Comparison of ENCODE assay signal across 8 mouse cellular contexts in genomic region chr4:154963901-154964580, GRCm38 (mm10). TPM values are rescaled to one million over a fixed set of nuclear protein-coding genes. Genes with fewer than 3 reads are reported as not detected.
DNase-seq lines count a peak whose midpoint lies in the region; ATAC-seq and TF ChIP-seq lines count a peak whose summit lies in the region.

Gene Pank4 (plus strand): TSS chr4:154964123.

- peaks cover 43% of the 10 kb centered on the region for H3K27me3 ChIP-seq in embryonic facial prominence, embryonic 13.5 days
- peaks cover 6% of the 10 kb centered on the region for H3K27me3 ChIP-seq in heart, adult 2 months (ENCODE audit: control insufficient read depth, insufficient read depth, low read length)
- peaks cover 46% of the 10 kb centered on the region for H3K27me3 ChIP-seq in limb, embryonic 12.5 days
- H3K27me3 ChIP-seq in midbrain, embryonic 14.5 days (ENCODE audit: control insufficient read depth, insufficient read depth, low read length) = peaks cover 7% of the 10 kb centered on the region; the same call in 1 of the 2 replicates

- peaks cover 16% of the 10 kb centered on the region for H3K36me3 ChIP-seq in embryonic facial prominence, embryonic 13.5 days
- no peaks in the 10 kb centered on the region for H3K36me3 ChIP-seq in heart, adult 2 months (ENCODE audit: control insufficient read depth, insufficient read depth, low read length)
- peaks cover 10% of the 10 kb centered on the region for H3K36me3 ChIP-seq in limb, embryonic 12.5 days
- H3K36me3 ChIP-seq in midbrain, embryonic 14.5 days (ENCODE audit: control insufficient read depth, insufficient read depth, low read length) = peaks cover 9% of the 10 kb centered on the region

- ATAC-seq in embryonic facial prominence, embryonic 13.5 days (ENCODE audit: insufficient number of reproducible peaks, insufficient read depth, low FRiP score, low TSS enrichment, low read depth) = peak; percentile 91
- peak; percentile 88 for ATAC-seq in limb, embryonic 12.5 days (ENCODE audit: insufficient number of reproducible peaks, insufficient read depth, low FRiP score, low TSS enrichment, low read depth)
- ATAC-seq in midbrain, embryonic 14.5 days (ENCODE audit: low FRiP score, low TSS enrichment) = peak; percentile 86

- 1% methylated on average over 45 of the region's 66 CpGs for WGBS in embryonic facial prominence, embryonic 13.5 days
- WGBS in heart, adult 2 months = under 1% methylated on average over 62 of the region's 66 CpGs
- WGBS in limb, embryonic 12.5 days = 1% methylated on average over 66 of the region's 66 CpGs
- WGBS in midbrain, embryonic 14.5 days = under 1% methylated on average over 66 of the region's 66 CpGs

- peak within 1 kb of the TSS; percentile 88 for H3K27ac ChIP-seq in embryonic facial prominence, embryonic 13.5 days
- peak within 1 kb of the TSS; percentile 97 for H3K27ac ChIP-seq in heart, adult 2 months
- peak within 1 kb of the TSS; percentile 89 for H3K27ac ChIP-seq in limb, embryonic 12.5 days
- H3K27ac ChIP-seq in midbrain, embryonic 14.5 days (replicated peaks; ENCODE audit: low read depth, low read length) = peak within 1 kb of the TSS; percentile 97

- peak; percentile 87 for DNase-seq in 3T3-L1 (ENCODE audit: low read depth, low spot score)
- DNase-seq in adrenal gland, postnatal 4 days (ENCODE audit: low spot score in 2 of 2) = peak; percentile 65 to 81
- DNase-seq in heart, adult 2 months = peak; percentile 90 to 93
- DNase-seq in kidney, adult 8-10 months = peak; percentile 93 to 95
- peak; percentile 95 for DNase-seq in midbrain, embryonic 14.5 days
- DNase-seq in spleen, adult 12 weeks (ENCODE audit: low spot score) = peak; percentile 78

- no peak for TF ChIP-seq CTCF in heart, adult 2 months (IDR thresholded peaks at IDR 0.05)

- H3K9ac ChIP-seq in embryonic facial prominence, embryonic 13.5 days = peak within 1 kb of the TSS; percentile 93
- H3K9ac ChIP-seq in heart, adult 2 months (ENCODE audit: low read depth, low read length) = peak within 1 kb of the TSS; percentile 92
- peak within 1 kb of the TSS; percentile 86 for H3K9ac ChIP-seq in limb, embryonic 12.5 days (replicated peaks)
- peak within 1 kb of the TSS; percentile 84 for H3K9ac ChIP-seq in midbrain, embryonic 14.5 days (replicated peaks; ENCODE audit: low read length)

- H3K9me3 ChIP-seq in embryonic facial prominence, embryonic 13.5 days = no peaks in the 10 kb centered on the region
- H3K9me3 ChIP-seq in limb, embryonic 12.5 days = no peaks in the 10 kb centered on the region
- no peaks in the 10 kb centered on the region for H3K9me3 ChIP-seq in midbrain, embryonic 14.5 days (ENCODE audit: control insufficient read depth, low read length)

- TF ChIP-seq POLR2A in heart, adult 2 months (IDR thresholded peaks at IDR 0.05; ENCODE audit: insufficient read depth, low read depth, low read length) = peak; percentile 95

- intact Hi-C loops in heart, adult 2 months (cut with DNase I) = loop anchor here (1.0 to 2.0 kb wide), 2 partner anchors 19 to 102 kb away; no protein-coding TSS in a partner anchor

- peak within 1 kb of the TSS; percentile 67 for H3K4me2 ChIP-seq in embryonic facial prominence, embryonic 13.5 days
- peak within 1 kb of the TSS; percentile 75 for H3K4me2 ChIP-seq in limb, embryonic 12.5 days
- peak within 1 kb of the TSS; percentile 86 for H3K4me2 ChIP-seq in midbrain, embryonic 14.5 days (ENCODE audit: low read length)

- no peaks in the 10 kb centered on the region; the same call in 1 of the 2 replicates for H3K79me2 ChIP-seq in heart, adult 2 months (replicated peaks; ENCODE audit: control insufficient read depth, insufficient read depth, low read length)

- peak; percentile 63; the same call in 1 of the 2 replicates for TF ChIP-seq EP300 in heart, adult 2 months (IDR thresholded peaks at IDR 0.05; ENCODE audit: insufficient read depth, low read depth, low read length)

- peak within 1 kb of the TSS; percentile 85 for H3K4me3 ChIP-seq in embryonic facial prominence, embryonic 13.5 days
- H3K4me3 ChIP-seq in heart, adult 2 months = peak within 1 kb of the TSS; percentile 84
- H3K4me3 ChIP-seq in limb, embryonic 12.5 days (replicated peaks) = peak within 1 kb of the TSS; percentile 91
- peak within 1 kb of the TSS; percentile 76 for H3K4me3 ChIP-seq in midbrain, embryonic 14.5 days (replicated peaks; ENCODE audit: low read depth, low read length)

- peaks cover 49% of the 10 kb centered on the region for H3K4me1 ChIP-seq in embryonic facial prominence, embryonic 13.5 days
- H3K4me1 ChIP-seq in heart, adult 2 months (ENCODE audit: control insufficient read depth, insufficient read depth, low read length) = peaks cover 17% of the 10 kb centered on the region
- H3K4me1 ChIP-seq in limb, embryonic 12.5 days (replicated peaks) = peaks cover 56% of the 10 kb centered on the region
- peaks cover 50% of the 10 kb centered on the region for H3K4me1 ChIP-seq in midbrain, embryonic 14.5 days (ENCODE audit: control insufficient read depth, insufficient read depth, low read length)

RNA-seq across cellular contexts. Expression of gene Pank4, which starts in this region (rescaled TPM):
- total RNA-seq in adrenal gland, postnatal 4 days (2021) = 10 to 100 TPM; 32.4 to 39.2 TPM
- 48.3 and 54.1 TPM in 2 replicates for polyA plus RNA-seq in embryonic facial prominence, embryonic 13.5 days (2015; fragmentation: Nextera tagmentation; extraction: Ambion mirVana)
- total RNA-seq in heart, adult 2 months (2021) = 10 to 100 TPM; 40.7 to 43.9 TPM
- polyA plus RNA-seq in heart, adult 2 months (2012; rRNA removed) = 59.6 and 81.2 TPM in 2 replicates
- 56.3 and 60.5 TPM in 2 replicates for polyA plus RNA-seq in limb, embryonic 12.5 days (2016; fragmentation: Nextera tagmentation; extraction: Ambion mirVana)
- polyA plus RNA-seq in midbrain, embryonic 14.5 days (2014; fragmentation: Nextera tagmentation; extraction: Ambion mirVana) = 30.6 and 38.8 TPM in 2 replicates

Comparison
In these comparisons a context has a peak if more than half of its experiments do, and no peak if none do; other contexts are left out.
1. Peak in every context shown above with its lines: DNase-seq, ATAC-seq, H3K4me3 ChIP-seq and H3K27ac ChIP-seq.